Mouse (Mus musculus): Measurements from ENCODE around the gene Fbxl4. TPM values are rescaled to one million over a fixed set of nuclear protein-coding genes. Genes with fewer than 3 reads are reported as not detected.
"Not testable (repeated sequence)": the region's sequence is repeated elsewhere in the genome, so short reads cannot be mapped to it uniquely, and the experiment has no call there.

Fbxl4 gene
- 10 to 100 TPM; 22.1 to 27.6 TPM for total RNA-seq (2021)
- long read RNA-seq, experiment 1, transcript Fbxl4-201 (9 exons, 2,546 nt) = major isoform, 72 of 89 reads
- long read RNA-seq, experiment 1, partial matches to known transcripts = 2 of 89 reads
- long read RNA-seq, experiment 1, other reads (novel, unspliced or antisense) = 15 of 89 reads
- long read RNA-seq, experiment 2, transcript Fbxl4-201 (9 exons, 2,546 nt) = major isoform, 40 of 64 reads
- long read RNA-seq, experiment 2, partial matches to known transcripts = 6 of 64 reads
- long read RNA-seq, experiment 2, other reads (novel, unspliced or antisense) = 16 of 64 reads

DNA sequence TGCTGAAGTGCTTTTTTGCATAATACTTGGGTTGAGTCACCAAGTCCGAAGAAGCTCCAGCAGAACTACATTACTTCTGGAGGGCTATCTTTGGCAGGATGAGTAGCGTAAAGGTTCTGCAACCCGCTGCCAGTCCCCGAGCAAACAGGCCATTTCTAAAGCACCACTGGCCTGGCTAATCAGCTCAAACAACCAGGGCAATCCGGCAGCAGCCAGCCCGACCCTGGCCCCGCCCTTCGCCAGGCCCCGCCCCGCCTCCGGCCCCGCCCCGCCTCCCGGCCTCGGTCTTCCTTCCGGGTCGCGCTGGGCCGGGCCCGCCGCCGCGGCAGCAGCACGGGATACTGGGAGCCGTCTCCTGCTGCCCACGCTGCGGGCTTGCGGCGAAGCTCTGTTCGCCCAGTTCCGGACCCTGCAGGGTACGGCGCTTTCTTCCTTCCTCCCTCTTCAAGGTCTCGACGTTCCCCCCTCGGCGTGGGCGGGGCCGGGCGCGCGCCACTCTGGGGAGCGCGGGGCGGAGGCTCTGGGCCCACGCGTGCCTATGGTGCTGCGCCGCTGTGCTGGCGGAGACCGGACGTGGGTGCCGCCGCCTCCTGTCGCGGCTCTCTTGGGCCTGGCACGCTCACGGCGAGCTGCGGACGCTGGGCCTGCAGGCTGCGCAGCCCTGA is at the start of gene Fbxl4:
TSS of gene Fbxl4 (plus strand) at position 278 of the 665 bp plus-strand sequence.
- peak; percentile 75 for DNase-seq (ENCODE audit: low spot score)

DNA sequence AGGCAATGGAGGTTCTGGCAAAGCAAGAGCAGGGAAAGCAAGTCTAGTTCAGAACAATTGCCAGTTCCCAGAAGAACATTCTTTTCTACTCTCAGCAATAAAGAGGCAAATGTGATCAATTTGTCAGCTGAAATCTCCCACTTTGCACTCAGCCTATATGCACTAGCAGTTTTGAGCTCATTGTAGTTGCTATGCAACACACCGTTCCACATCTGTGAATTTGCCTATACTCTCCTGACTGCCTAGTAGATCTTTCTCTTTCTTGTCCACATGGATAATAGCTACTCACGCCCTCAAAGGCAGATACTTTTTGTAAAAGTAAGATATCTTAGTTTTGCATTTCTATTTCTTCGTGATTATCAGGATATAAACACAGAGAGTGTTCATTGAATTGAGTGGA is 42.8 kb upstream of the Fbxl4 start:
- DNase-seq (ENCODE audit: low spot score) = no peak

DNA sequence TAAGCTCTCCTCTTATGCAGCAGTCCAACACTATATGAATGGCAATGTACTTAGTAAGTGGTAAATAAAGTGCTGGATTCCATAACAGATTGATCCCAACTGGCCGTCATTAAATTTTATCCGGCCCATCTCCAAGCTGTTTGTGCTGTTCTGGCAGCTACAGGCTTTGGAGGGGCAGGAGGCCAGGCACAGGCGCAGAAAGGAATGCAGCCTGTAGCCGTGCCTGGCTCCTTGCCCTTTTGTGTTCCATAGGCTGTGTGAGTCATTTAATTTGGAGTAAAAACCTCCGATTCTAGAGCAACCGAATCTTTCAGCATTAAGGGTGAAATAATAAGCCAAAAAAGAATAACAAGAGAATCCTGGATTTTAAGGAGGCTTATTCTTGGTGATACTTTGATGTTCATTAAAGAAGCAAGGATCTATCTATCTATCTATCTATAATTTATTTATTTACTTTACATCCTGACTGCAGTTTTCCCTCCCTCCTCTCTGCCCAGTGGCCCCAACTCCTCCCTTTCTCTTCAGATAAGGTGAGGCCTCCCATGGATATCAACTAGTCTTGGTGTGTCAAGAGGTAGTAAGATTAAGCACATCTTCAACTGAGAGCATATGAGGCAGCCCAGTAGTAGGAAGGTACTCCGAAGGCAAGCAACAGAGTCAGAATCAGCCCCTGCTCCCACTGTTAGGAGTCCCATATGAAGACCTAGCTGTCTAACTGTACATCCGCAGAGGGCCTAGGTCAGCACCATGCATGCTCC is 14.3 kb upstream of the Fbxl4 start:
- DNase-seq (ENCODE audit: low spot score) = no peak

- DNase-seq (ENCODE audit: low spot score) = not testable (repeated sequence)
Observed at GRCm38 (mm10) chr4:22349086-22349485, 8.3 kb upstream of the Fbxl4 start.

DNA sequence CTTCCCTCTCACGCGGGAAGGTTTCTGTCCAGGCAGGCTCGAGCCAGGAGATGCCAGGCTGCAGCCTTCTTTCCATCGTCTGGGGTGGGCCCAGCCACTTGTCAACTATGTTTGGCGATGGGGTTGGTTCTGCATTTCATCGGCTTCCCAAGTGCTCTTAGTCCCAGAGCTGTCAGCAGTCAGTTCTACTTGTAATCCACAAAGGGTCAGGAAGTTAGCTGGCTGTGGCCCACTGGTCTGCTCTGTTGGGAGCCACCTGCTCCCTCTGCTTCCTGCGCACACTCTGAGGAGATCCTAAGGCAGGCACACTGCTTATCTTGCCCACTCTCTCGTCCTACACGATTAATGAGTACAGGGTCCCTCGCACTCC is 573 bp downstream of the Fbxl4 start:
- no peak for DNase-seq (ENCODE audit: low spot score)

GRCm38 (mm10) chr4:22358487-22358886 is 1.1 kb downstream of the Fbxl4 start:
- DNase-seq (ENCODE audit: low spot score) = peak; percentile 29

DNA sequence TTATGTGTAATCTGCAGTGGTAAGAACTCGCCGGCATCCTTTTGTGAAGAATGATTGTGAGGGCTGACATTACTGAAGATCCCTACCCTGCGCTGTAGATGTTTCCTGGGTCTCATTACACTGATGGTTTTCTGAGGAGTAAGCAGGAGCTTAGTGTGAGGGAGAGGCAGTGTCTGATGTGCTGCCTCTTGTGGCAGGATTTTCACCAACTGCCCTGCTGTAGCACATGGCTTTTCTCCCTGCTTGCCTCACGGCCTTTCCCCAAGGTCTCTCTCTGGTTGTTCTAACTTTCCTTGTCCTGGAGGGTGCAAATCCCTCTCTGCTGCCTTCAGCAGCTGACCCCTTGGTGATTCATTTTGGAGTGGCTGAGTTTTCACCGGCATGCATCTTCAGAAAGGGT is 10.0 kb downstream of the Fbxl4 start:
- no peak for DNase-seq (ENCODE audit: low spot score)

DNA sequence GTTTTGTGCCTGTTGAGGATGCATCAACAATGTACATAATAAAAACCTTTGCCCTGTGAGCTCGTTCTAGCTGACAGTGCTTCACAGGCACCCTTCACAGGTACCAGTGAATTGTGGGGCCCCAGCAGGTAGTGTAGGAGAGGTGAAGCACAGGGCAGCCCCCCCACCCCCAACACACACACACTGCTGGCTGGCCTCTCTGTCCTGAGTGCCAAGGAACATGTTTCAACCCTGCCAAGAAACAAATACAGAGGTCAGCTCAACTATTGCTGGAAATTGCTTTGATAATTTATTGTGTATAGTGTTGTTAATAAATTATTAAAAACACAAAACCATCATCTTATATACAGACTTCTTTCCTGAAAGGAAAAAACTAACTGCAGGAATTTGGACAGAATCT is 21.2 kb downstream of the Fbxl4 start:
- DNase-seq (ENCODE audit: low spot score) = no peak

DNA sequence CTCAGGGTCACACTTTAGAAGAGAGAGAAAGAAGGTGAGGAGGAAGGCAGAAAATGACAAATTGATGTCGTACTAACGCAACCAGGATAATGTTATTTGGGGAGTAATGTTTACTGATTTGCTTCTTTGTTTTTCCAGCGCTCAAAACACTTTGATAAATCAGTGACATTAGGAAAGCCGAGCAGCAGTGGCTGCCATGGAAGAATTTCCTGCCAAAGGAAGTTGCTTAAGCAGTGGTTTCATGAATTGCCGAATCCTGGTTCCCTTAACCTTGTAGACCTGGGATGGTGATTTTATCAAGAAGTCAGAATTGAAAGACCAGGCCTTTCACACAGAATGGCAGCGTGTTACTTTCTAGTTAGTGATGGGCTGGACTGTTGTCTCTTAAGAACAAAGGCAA is 23.3 kb downstream of the Fbxl4 start:
- DNase-seq (ENCODE audit: low spot score) = no peak

DNA sequence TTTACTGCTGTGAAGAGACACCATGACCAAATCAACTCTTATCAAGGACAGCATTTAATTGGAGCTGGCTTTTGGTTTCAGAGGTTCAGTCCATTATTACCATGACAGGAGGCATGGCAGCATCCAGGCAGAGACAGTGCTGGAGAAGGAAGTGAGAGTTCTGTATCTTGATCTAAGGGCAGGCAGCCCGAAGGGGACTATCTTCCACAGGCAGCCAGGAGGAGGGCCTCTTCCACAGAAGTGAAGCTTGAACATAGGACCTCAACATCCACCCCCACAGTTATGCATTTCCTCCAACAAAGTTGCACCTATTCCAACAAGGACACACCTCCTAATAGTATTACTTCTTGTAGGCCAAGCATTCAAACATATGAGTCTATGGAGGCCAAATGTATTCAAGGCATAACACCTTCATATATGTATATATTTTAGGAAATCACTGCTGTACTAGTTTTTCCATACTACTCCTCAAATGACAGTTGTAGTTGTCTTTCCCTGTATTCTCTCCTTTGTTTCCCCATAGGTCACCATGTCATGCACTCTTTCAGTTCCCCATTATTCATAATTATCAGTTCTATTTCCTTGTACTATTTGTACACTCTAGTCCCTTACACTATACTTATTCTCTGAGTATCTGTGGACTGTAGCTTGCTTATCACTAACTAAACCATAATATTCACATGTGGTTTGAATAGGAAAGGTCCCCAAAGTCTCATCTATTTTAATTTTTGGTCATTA is 26.4 kb downstream of the Fbxl4 start:
- DNase-seq (ENCODE audit: low spot score) = no peak

GRCm38 (mm10) chr4:22390045-22390444 is 32.7 kb downstream of the Fbxl4 start:
- no peak for DNase-seq (ENCODE audit: low spot score)

- DNase-seq (ENCODE audit: low spot score) = no peak
Observed at GRCm38 (mm10) chr4:22392777-22393473, 35.6 kb downstream of the Fbxl4 start.

- no peak for DNase-seq (ENCODE audit: low spot score)
Observed at GRCm38 (mm10) chr4:22395404-22395803, 38.1 kb downstream of the Fbxl4 start.

DNA sequence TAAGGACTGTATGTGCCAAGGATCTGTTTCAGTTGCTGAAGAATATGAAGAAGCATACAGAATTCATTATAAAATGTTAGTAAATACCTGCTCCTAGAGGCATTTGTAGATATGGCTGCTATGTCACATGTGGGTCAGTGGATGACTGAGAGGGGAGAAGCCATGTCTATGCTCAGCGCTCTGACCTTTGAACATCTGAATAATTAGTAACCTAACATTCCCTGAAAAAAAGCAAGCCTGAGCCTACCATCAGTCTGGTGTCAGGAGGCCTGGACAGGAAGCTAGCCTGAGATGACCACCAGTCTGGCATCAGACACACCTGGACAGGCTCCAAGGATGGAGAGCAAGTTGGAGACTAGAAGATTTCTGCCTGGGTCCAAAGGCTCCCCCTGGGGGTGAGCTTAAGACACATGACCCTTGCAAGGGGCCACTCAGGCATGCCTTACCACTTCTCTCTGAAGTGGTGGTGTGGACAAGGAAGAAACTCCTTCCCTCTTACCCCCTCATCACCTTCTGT is 39.2 kb downstream of the Fbxl4 start:
- no peak for DNase-seq (ENCODE audit: low spot score)

- no peak for DNase-seq (ENCODE audit: low spot score)
Observed at GRCm38 (mm10) chr4:22397003-22397402, 39.7 kb downstream of the Fbxl4 start.

DNA sequence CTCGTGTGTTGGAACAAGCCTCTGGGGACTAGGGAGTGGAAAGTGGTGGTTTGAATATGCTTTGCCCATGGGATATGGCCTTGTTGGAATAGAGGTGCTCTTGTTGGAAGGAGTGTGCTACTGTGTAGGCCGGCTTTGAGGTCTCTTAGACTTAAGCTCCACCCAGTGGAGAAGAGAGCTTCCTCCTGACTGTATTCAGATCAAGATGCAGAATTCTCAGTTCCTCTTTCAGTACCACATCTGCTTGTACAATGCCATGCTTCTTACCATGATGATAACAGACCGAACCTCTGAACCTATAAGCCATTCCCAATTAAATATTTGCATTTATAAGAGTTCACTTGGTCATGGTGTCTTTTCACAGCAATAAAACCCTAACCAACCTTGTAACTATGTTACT is 44.7 kb downstream of the Fbxl4 start:
- no peak for DNase-seq (ENCODE audit: low spot score)

DNA sequence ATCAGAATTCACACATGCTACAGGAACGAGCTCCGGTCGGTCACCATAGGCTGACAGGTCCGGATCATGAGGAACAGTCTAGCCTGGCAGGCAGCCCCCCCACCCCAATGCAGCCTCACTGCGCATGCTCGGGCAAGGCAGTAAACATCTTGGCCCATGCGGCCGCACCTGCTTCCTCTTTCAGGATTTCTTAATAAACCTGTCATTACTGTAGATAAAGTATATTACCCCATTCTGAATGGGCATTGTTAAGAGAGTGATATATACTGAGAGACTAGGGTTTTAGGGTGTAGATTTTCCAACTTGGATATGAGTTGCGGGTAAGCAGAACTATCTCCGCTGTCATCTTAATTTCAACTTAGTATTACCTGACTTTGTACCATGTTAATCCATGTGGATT is 45.6 kb downstream of the Fbxl4 start:
- DNase-seq (ENCODE audit: low spot score) = no peak

GRCm38 (mm10) chr4:22420627-22421026 is 63.3 kb downstream of the Fbxl4 start:
- DNase-seq (ENCODE audit: low spot score) = no peak

DNA sequence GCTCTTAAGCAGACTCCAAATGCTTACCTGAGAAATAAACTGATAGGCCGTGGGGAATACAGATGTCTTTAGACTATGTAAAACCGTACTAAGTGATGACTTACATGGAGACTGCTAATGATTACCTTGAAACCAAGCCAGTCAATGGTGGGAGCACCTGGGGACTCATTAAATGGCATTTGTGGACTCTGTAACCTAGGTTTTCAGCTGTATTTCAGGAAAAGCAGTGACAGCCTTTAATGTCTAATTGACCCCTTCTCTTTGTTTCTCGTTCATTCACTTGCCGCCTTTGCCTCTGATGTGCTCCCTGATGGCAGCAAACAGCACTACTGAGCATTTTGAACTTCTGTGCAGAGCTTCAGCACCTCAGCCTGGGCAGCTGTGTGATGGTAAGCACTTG is 65.1 kb downstream of the Fbxl4 start:
- DNase-seq (ENCODE audit: low spot score) = no peak

DNA sequence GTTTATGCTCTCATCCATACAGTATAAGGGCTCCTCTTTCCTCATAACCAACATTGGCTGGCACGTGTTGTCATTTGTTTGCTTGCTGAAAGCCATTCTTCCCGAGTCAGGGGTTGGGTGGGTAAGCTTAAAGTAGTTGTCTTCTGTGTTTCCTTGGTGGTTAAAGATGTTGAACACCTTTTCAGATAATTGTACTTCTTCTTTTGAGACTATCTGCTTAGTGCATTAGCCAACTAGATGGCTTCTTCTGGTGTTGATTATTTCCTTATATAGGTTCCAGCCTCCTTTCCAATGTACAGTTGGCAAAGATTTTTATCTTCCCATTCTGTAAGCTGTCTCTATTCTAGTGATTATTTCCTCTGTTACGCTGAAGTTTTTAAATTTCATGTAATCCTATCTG is 70.8 kb downstream of the Fbxl4 start:
- DNase-seq (ENCODE audit: low spot score) = no peak

GRCm38 (mm10) chr4:22469575-22469974 is 112.2 kb downstream of the Fbxl4 start:
- no peak for DNase-seq (ENCODE audit: low spot score)

Data from gastrocnemius, adult 18-20 months (tissue).